Mouse (Mus musculus): Measurements from ENCODE around the gene Eif2s2. TPM values are rescaled to one million over a fixed set of nuclear protein-coding genes. Genes with fewer than 3 reads are reported as not detected.
A peak's percentile ranks its signal among the peaks of the same experiment; 100 is the strongest.
"Not testable (repeated sequence)": the region's sequence is repeated elsewhere in the genome, so short reads cannot be mapped to it uniquely, and the experiment has no call there.

Gene Eif2s2
- 100 to 1,000 TPM; 103 to 125 TPM for total RNA-seq (2021)
- long read RNA-seq, experiment 1, full-length matches to known transcripts: 339 of 451 reads
- long read RNA-seq, experiment 1, partial matches to known transcripts: 102 of 451 reads
- long read RNA-seq, experiment 1, other reads (novel, unspliced or antisense): 10 of 451 reads
- long read RNA-seq, experiment 2, full-length matches to known transcripts: 197 of 210 reads
- long read RNA-seq, experiment 2, partial matches to known transcripts: 9 of 210 reads
- long read RNA-seq, experiment 2, other reads (novel, unspliced or antisense): 4 of 210 reads

DNA sequence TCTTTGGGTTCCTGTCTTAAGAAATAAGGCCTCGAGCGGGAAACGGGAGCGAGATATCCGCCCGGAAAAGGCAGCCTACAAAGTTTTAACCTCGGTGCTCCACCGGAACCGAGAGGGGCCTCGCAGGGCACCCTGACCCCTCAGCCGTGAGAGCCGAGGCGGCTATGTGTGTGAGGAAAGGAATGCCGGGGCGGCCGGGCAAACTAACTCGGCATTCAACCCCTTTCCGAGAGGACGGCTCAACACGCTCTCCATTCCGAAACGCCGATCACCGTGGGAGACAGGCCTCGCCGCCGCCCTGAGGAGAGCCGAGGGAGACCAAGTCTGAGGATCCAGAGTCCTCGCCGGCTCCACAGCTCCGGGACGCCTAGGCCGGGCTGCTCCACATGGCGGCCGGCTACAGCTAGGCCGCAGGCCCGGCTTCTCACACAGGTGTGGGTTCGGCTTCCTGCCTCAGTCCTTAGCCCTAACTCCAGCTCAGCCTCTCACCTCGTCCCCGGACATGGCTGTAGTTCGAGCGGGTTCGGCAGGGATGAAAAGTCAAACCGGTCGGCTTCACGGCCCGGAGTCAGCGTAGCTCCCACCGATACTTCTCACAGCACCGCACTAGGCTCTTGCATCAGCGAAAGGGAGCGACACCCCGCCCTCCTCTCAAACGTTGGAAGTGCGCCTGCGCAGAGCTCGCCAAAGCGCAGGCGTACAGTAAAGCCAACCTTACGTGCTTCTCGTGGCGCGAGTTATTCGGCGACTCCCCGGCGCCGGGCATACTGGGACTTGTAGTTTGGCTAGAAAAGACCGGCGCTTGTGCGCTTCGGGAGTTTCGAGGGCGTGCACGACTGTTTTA is at the start of gene Eif2s2:
TSS of gene Eif2s2 (minus strand) at position 735 of the 844 bp plus-strand sequence.
- peak; percentile 96 for DNase-seq

DNA sequence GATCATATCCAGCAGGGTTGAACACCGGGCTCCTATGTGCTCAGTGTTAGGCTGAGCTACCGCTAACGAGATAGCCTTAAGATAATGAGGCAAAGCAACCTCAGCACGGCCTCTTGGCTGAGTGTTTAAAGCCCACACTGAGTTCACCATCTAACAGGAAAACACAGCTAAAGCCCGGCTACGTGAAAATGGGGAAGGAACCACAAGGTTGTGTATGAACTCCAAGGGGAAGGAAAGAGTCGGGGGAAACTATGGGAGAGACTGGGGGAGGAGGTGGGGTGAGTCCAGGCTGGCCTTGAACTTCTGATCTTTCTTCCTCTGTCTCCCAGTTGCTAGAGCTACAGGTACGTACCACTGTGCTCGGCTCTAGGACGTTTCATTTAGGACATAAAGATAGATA is 49.2 kb upstream of the Eif2s2 start:
- DNase-seq: no peak

DNA sequence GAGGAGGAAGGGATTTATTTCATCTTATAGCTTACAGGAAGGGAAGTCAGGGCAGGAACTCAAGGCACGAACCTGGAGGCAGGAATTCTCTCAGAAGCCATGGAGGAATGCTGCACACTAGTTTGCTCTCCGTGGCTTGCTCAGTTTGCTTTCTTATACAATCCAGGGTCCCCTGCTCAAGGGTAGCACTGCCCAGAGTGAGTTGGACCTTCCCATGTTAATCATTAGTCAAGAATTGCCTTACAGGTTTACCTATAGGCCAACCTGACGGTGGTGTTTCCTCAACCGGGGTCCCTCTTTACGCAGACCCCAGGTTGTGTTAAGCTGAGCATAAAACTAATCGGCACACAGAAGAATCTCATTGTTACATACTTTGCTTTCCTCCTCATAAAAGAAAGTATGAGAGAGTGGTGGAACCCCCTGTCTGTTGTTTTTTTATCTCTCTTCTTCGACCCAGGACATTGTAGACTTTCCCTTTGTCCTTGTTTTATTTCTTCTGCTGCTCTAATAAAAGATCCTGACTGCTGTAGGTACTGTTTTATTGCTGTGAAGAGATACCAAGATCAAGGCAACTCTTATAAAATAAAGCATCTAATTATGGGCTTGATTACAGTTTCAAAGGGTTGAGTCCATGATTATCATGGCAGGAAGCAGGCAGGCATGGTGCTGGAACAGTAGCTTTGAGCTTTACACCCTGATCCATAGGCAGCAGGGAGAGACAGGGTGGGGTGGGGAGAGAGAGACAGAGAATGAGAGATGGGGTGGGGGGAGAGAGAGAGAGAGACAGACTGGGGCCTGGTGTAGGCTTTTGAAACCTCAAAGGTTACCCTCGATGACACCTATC is 45.0 kb upstream of the Eif2s2 start:
- no peak for DNase-seq

- DNase-seq: peak; percentile 10
Measured at GRCm38 (mm10) chr2:154936536-154937155, 43.9 kb upstream of the Eif2s2 start.

GRCm38 (mm10) chr2:154936106-154936505 is 43.4 kb upstream of the Eif2s2 start:
- no peak for DNase-seq

GRCm38 (mm10) chr2:154933884-154934283 is 41.1 kb upstream of the Eif2s2 start:
- no peak for DNase-seq

DNA sequence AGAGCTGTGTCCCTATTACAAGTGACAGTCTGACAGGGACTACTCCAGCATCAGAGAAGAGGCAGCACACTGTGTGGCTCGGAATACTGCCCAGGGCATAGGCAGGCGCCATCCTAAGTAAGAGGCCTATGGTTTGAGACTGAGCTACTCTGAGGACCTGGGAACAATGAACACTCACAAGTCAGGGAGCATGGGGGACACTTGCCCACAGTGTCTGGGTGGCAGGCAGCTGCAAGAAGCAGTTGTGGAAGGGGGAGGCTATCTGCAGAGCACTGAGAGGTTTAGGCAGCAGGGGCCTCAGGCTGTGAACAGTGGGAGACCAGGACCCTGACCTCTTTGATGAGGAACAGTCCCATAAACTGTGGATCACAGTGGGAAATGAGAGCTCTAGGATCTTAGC is 35.6 kb upstream of the Eif2s2 start:
- DNase-seq: no peak

DNA sequence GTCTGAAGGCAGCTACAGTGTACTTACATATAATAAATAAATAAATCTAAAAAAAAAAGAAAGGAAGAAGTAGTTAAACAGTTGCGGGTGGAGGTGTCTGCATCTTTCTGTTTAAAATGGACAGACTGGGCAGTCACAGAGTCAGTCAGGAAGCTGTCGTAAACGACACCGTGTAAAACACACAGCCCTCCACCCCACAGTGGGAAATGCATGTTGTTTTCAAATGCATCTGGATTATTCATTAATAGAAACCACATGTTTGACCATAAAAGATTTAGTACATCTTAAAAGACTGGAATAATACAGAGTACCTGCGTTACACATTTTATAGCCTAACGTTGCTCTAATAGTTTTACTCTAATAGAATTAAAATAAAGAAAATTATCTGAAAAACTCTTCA is 34.1 kb upstream of the Eif2s2 start:
- no peak for DNase-seq

DNA sequence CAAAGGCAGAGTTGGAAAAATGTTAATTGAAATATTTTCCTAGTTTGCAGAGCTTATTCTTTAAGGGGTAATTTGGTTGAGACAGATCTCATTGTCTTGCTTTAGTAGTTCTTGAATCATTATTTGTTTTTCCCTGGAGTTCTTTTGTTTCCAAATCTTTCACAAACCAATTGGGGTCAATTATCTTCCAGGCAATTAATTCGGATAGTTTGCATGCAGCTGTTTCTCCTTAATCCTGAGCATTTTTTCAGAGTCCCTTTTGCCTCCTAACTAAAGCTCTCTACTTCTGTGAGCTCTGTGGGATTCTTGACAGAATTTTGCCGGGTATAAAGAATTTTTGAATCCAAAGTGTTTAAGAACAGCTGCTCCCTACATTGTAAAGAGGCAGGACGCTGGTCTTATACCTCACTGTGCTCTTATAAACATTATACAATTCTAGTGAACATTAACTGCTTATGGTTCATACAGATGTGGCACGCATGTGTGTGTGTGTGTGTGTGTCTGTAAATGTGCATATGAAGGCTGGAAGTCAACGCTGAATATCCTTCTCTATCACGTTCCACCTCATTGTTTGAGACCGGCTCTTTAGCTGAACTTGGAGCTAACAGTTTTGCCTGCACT is 32.8 kb upstream of the Eif2s2 start:
- DNase-seq: no peak

DNA sequence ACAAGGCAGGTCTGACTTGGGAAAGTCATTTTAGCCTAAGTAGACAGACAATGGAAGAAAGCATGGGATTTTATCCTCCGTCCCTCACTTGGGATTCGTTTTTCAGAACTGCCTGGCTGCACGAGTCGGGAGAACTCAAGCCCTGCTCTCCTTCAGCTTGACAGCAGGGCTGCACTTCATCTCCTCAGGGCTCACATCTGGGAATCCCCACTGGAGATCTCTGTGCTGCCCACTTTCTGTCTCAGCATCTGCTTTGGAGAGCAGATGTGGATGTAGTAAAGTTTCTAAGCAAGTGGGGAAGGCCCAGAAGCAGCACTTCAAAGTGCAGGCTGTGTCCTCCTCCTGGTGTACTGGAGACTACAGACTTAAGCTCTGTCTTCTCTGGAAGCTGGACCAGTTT is 29.4 kb upstream of the Eif2s2 start:
- not testable (repeated sequence) for DNase-seq

DNA sequence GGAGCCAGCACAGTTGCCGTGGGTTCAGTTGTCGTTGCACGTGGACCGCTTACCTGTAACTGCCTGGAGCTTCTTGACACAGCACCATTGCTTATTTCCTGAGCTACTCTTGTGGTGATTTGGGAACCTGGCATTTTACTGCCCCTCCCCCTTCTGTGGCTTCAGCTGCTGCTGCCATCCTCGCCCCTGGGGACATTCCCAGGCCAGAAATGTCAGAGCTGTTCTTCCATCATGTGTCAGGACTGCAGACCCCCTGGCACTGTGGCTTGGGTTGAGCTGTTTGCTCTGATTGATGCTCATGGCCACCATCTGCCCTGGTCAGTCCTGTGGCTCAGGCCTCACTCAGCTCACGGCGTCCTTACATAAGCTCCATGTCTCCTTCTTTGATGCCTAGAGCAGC is 28.2 kb upstream of the Eif2s2 start:
- no peak for DNase-seq

DNA sequence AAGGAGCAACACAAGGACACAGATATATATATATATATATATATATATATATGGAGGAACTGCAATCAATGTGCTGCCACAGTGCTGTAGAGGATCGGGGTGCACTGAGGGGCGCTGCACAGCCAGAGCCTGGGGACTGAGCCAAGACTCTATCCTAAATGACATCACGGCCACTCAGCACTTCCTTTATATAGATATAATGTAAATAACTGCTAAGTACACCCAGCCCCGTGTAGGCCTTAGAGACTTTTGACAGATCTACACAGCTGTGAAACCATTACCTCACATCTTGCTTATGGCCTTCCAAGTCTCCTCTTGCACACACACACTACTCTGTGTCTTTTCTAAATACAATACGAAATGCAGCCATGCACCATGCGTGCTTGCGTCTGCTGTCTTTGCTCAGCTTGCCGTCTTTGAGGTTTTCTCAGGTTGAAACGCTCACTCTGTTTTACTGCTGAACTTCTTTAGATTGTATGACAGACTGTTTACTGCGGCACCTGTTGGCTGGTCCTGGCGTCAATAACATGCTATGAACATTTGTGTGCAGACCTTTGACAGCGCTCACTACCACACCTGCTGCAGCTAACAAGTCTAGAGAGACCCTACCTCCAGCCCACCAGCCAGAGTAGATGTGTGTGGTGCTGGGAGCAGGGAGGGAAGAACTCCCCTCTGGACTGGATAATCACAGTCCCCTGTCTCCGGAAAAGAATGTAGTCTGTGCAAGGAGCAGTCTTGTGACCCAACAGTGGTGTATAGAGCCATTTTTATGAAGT is 25.3 kb upstream of the Eif2s2 start:
- DNase-seq: no peak

GRCm38 (mm10) chr2:154916547-154916946 is 23.8 kb upstream of the Eif2s2 start:
- peak; percentile 12 for DNase-seq

- no peak for DNase-seq
Measured at GRCm38 (mm10) chr2:154915922-154916541, 23.3 kb upstream of the Eif2s2 start.

DNA sequence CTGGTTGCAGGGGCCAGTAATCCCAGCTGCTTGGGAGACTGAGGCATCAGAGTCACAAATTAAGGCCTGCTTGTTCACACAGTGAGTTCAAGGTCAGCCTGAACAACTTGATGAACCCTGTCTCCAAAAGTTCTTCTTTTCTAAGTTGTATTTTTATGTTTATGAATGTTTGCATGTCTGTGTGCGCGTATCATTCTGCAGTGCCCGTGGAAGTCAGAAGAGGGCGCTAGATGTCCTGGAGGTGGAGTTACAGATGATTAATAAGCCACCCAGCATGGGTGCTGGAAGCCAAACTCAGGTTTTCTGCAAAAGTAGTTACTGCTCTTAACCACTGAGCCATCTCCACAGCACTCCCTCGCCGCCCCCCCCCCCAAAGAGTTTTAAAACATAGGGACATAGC is 17.1 kb upstream of the Eif2s2 start:
- DNase-seq: no peak

- not testable (repeated sequence) for DNase-seq
Measured at GRCm38 (mm10) chr2:154908223-154908622, 15.5 kb upstream of the Eif2s2 start.

DNA sequence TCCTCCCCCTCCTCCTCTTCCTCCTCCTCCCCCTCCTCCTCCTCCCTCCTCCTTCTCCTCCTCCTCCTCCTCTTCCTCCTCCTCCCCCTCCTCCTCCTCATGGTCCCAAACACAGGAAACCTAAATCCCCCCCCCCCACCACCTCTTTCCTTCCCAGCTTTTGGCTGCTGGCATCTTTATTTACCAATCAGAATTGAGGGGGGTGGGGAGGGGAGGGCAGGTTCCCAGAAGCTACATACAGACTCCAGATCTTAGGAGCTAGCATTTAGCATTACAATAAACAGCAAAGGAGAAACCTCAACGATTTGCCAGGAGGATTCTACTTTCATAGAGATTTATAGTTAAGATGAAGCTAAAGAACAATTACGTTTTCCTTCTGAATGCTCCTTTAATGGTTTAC is 13.1 kb upstream of the Eif2s2 start:
- DNase-seq: no peak

DNA sequence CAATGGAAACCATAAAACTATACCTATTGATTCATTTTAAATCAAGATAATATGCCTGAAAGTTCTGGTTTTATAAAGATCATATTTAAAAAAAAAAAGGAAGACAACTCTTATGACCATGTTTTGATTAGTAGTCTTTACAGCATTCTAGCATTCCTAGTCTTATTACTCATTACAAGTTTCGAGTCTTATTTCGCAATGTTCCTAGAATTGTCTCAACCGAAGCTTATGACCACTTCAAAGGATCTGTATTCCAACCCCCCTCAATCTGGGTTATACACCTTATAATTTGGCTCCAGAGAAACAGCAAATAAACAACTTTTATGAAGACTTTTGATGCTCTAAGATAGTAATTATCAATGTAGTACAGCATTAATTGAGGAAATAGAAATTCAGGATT is 9.4 kb upstream of the Eif2s2 start:
- no peak for DNase-seq

DNA sequence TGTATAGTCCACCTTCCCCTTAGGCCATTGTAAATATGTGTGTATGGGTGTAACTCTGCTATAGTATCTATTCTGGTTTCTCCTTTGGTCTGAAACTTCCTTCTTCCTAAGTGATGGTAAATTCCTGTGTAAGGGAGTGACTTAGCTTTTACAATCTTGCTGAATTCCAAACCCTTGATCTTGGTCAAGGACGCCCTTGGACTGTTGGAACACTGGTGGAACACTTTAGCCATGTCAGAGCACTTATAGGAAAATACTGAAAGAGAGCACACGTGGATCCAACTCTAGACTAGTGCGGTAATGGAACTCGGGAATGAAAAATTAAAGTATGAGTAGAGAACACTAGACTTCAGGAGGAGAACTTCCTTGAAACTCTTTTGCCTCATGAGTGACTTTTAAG is 6.7 kb upstream of the Eif2s2 start:
- DNase-seq: not testable (repeated sequence)

- DNase-seq: not testable (repeated sequence)
Measured at GRCm38 (mm10) chr2:154899004-154899403, 6.3 kb upstream of the Eif2s2 start.
